Mouse (Mus musculus): ENCODE results near the gene Nubpl. TPM values are rescaled to one million over a fixed set of nuclear protein-coding genes. Genes with fewer than 3 reads are reported as not detected.

Gene Nubpl
- polyA plus RNA-seq, 1 experiment = 0.49 TPM

DNA sequence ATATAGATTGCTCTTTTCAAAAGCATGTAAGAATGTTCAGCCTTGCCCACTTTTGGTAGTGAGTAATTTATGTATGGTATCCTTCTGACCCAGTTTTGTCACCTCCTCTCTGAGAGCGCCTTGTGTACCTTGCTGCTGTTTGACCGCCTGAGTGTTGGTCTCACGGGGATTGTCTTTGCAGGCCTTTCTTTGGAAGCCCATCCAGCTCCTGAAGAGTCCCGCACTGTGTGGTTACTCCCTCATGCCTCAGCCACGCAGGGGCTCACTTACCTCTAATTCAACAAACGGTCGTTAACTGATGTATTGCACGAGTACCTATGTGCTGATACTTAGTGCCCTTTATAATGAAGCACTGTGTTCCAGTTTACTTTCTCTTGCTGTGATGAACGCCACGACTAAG lies 192.1 kb downstream of the Nubpl start:
- H3K27ac ChIP-seq (ENCODE audit: insufficient read depth, low read length) = no peak overlapping the region
- DNase-seq (ENCODE audit: low read depth in 1 of 2, low spot score in 2 of 2) = no peak
- no peak overlapping the region for H3K4me3 ChIP-seq (ENCODE audit: extremely low read depth, insufficient read depth, insufficient read length)
- no peaks in the 10 kb centered on the region for H3K4me1 ChIP-seq (ENCODE audit: control insufficient read depth, insufficient read depth, insufficient read length)
- WGBS = 91% methylated on average over 10 of the region's 10 CpGs
- no peaks in the 10 kb centered on the region for H3K36me3 ChIP-seq (ENCODE audit: control insufficient read depth, insufficient read depth, low read length)
- no peaks in the 10 kb centered on the region for H3K27me3 ChIP-seq (ENCODE audit: control insufficient read depth, insufficient read depth, low read length)
- TF ChIP-seq POLR2A (IDR thresholded peaks at IDR 0.05; ENCODE audit: low read depth, low read length) (no peak), CTCF (IDR thresholded peaks at IDR 0.05; ENCODE audit: extremely low read depth, insufficient read depth, insufficient read length, insufficient replicate concordance) (no peak)

DNA sequence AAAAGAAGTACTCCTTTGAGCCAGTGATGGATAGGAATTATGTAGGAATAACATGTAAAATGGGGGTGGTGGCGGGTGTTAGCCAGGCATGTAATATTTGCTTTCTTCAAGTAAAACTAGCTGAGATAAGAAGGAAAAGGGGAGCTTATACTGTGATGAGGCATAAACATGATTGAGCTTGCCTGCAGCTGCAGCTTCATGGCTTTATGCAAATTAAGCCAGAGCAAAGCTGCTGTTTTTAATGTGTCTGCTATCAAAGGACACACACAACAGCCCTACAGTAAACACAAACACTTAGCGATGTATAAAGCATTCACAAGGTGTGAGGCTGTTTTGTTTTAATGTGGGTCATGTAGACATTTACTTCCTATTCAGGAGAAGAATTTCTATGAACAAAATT lies 196.4 kb downstream of the Nubpl start:
- H3K4me3 ChIP-seq (ENCODE audit: extremely low read depth, insufficient read depth, insufficient read length) = no peak overlapping the region
- WGBS = 89% methylated on average over 2 of the region's 2 CpGs
- TF ChIP-seq CTCF (IDR thresholded peaks at IDR 0.05; ENCODE audit: extremely low read depth, insufficient read depth, insufficient read length, insufficient replicate concordance) = no peak
- TF ChIP-seq POLR2A (IDR thresholded peaks at IDR 0.05; ENCODE audit: low read depth, low read length) = no peak
- H3K36me3 ChIP-seq (ENCODE audit: control insufficient read depth, insufficient read depth, low read length) = no peaks in the 10 kb centered on the region
- H3K27me3 ChIP-seq (ENCODE audit: control insufficient read depth, insufficient read depth, low read length) = no peaks in the 10 kb centered on the region
- DNase-seq (ENCODE audit: low read depth in 1 of 2, low spot score in 2 of 2) = no peak
- H3K4me1 ChIP-seq (ENCODE audit: control insufficient read depth, insufficient read depth, insufficient read length) = no peaks in the 10 kb centered on the region
- no peak overlapping the region for H3K27ac ChIP-seq (ENCODE audit: insufficient read depth, low read length)

DNA sequence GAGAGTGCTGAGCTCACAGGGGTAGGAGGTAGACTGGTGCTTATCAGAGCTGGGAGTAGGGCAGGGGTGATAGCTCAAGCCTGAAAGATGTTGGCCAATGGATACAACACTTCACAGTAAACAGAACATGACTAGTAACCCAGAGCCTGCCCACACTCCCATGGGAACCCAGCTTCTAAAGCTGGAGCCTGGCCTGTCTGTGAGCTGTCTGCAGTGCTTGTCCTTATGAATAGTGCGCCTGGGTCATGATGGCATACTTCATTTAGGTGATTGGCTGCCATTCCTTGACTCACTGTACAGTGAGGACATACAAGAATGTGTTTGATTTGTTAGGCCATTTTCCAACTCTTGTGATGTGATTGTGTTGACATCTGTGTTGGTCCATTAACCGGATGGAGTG lies 200.5 kb downstream of the Nubpl start:
- Histone ChIP-seq H3K4me3 (ENCODE audit: extremely low read depth, insufficient read depth, insufficient read length) (no peak overlapping the region), H3K36me3 (ENCODE audit: control insufficient read depth, insufficient read depth, low read length) (no peaks in the 10 kb centered on the region), H3K4me1 (ENCODE audit: control insufficient read depth, insufficient read depth, insufficient read length) (no peaks in the 10 kb centered on the region), H3K27ac (ENCODE audit: insufficient read depth, low read length) (no peak overlapping the region), H3K27me3 (ENCODE audit: control insufficient read depth, insufficient read depth, low read length) (no peaks in the 10 kb centered on the region)
- TF ChIP-seq POLR2A (IDR thresholded peaks at IDR 0.05; ENCODE audit: low read depth, low read length) = no peak
- TF ChIP-seq CTCF (IDR thresholded peaks at IDR 0.05; ENCODE audit: extremely low read depth, insufficient read depth, insufficient read length, insufficient replicate concordance) = no peak
- WGBS = 91% methylated on average over 2 of the region's 2 CpGs
- DNase-seq (ENCODE audit: low read depth in 1 of 2, low spot score in 2 of 2) = no peak

DNA sequence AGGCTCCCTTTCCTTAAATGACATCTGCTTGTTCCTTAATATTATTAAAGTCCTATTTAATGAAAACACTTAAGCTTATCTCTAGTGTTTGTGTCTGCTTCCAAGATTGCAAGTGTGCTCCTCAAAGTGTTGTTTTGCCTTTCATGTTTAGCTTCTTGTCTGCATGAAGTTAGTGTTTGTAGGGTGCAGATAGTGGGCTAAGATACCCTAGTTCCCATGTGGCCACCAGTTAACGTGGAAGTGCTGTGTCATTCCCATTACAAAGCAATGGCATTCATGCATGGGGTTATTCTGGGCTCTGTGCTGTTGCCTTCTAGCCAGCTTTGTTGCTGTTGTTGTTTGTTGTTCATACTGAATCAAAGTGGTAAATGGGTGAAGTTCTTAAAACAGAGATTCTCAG lies 201.1 kb downstream of the Nubpl start:
- no peaks in the 10 kb centered on the region for H3K4me1 ChIP-seq (ENCODE audit: control insufficient read depth, insufficient read depth, insufficient read length)
- no peak for DNase-seq (ENCODE audit: low read depth in 1 of 2, low spot score in 2 of 2)

DNA sequence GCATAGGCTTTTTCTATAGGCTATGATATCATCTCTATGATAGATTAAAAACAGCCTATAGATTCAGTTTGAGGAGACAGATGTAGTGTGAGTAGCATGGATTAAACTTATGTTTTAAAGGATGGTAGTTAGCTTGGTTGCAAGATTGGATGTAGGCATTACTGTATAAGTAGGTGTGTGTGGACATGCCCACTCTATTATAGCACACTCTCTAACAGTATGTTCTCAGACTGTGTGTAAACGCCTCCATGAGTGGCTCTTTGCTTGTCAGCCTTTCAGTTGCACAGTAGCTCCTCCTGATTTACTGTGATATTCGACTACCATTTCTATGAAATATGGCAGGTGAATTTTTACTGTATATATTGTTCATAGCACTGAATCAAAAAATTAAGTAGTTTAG lies 205.4 kb downstream of the Nubpl start:
- H3K27me3 ChIP-seq (ENCODE audit: control insufficient read depth, insufficient read depth, low read length) = no peaks in the 10 kb centered on the region
- no peak for TF ChIP-seq CTCF (IDR thresholded peaks at IDR 0.05; ENCODE audit: extremely low read depth, insufficient read depth, insufficient read length, insufficient replicate concordance)
- no peak for TF ChIP-seq POLR2A (IDR thresholded peaks at IDR 0.05; ENCODE audit: low read depth, low read length)
- no peak for DNase-seq (ENCODE audit: low read depth in 1 of 2, low spot score in 2 of 2)
- WGBS = 89% methylated on average over 2 of the region's 2 CpGs
- H3K36me3 ChIP-seq (ENCODE audit: control insufficient read depth, insufficient read depth, low read length) = no peaks in the 10 kb centered on the region
- H3K4me3 ChIP-seq (ENCODE audit: extremely low read depth, insufficient read depth, insufficient read length) = no peak overlapping the region
- no peak overlapping the region for H3K27ac ChIP-seq (ENCODE audit: insufficient read depth, low read length)
- no peaks in the 10 kb centered on the region for H3K4me1 ChIP-seq (ENCODE audit: control insufficient read depth, insufficient read depth, insufficient read length)

More for the DNA sequence above, 201.1 kb downstream of the Nubpl start:
- Histone ChIP-seq H3K27ac (ENCODE audit: insufficient read depth, low read length) (no peak overlapping the region), H3K4me3 (ENCODE audit: extremely low read depth, insufficient read depth, insufficient read length) (no peak overlapping the region), H3K27me3 (ENCODE audit: control insufficient read depth, insufficient read depth, low read length) (no peaks in the 10 kb centered on the region), H3K36me3 (ENCODE audit: control insufficient read depth, insufficient read depth, low read length) (no peaks in the 10 kb centered on the region)
- WGBS = 48% methylated on average over 1 of the region's 1 CpGs
- TF ChIP-seq CTCF (IDR thresholded peaks at IDR 0.05; ENCODE audit: extremely low read depth, insufficient read depth, insufficient read length, insufficient replicate concordance) = no peak
- TF ChIP-seq POLR2A (IDR thresholded peaks at IDR 0.05; ENCODE audit: low read depth, low read length) = no peak

DNA sequence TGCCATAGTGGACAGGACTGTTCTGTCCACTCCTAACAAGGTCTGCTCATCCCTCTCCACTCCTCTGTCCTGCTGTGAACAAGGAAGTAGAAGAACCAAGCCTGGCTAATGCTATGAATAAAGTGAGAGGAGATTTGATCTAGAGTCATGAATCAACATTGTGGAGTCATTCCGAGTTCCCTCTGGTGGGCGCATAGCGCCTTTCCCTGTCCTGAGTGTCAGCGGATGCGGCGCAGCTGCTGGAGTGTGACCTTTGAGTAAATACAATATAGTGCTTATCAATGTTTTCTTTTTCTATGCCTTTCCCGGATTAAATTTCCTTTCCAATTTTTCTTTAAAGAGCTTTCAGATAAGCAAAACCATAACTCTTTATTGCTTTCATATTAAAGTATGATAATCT lies 208.8 kb downstream of the Nubpl start:
- 97% methylated on average over 7 of the region's 7 CpGs for WGBS
- Histone ChIP-seq H3K27ac (ENCODE audit: insufficient read depth, low read length) (no peak overlapping the region), H3K36me3 (ENCODE audit: control insufficient read depth, insufficient read depth, low read length) (no peaks in the 10 kb centered on the region), H3K4me3 (ENCODE audit: extremely low read depth, insufficient read depth, insufficient read length) (no peak overlapping the region), H3K4me1 (ENCODE audit: control insufficient read depth, insufficient read depth, insufficient read length) (no peaks in the 10 kb centered on the region), H3K27me3 (ENCODE audit: control insufficient read depth, insufficient read depth, low read length) (no peaks in the 10 kb centered on the region)
- no peak for DNase-seq (ENCODE audit: low read depth in 1 of 2, low spot score in 2 of 2)
- no peak for TF ChIP-seq CTCF (IDR thresholded peaks at IDR 0.05; ENCODE audit: extremely low read depth, insufficient read depth, insufficient read length, insufficient replicate concordance)
- TF ChIP-seq POLR2A (IDR thresholded peaks at IDR 0.05; ENCODE audit: low read depth, low read length) = no peak

DNA sequence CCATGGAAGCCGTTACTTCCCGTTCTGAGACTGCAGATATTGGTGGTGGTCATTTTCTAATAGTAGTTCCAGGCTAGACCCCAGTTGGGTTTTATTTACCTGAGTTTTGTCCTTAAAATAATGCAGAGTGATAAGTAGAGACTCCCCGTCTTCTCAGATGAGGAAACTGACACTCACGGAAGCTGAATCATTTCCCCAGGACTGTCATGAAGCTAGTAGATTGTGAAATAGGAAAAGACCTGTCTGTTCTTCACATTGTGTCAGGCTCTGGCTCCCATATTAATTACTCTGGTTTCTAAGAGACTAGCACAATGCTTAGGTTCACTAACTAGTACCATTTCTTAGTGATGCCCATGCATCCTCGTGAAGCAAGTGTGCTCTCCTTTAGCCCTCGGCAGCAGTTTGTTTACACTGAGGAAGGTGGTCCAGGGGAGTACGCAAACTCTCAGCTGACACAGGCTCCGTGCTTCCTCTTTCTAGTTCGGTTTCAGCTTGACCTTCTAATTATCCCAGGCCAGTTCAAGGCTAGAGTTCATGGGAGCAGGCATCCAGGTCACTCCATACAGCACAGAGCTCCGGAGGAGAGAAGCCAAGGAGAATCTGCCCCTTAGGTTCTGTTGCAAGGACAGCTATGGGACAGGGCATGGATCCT lies 209.9 kb downstream of the Nubpl start:
- no peak for DNase-seq (ENCODE audit: low read depth in 1 of 2, low spot score in 2 of 2)
- Histone ChIP-seq H3K27me3 (ENCODE audit: control insufficient read depth, insufficient read depth, low read length) (no peaks in the 10 kb centered on the region), H3K36me3 (ENCODE audit: control insufficient read depth, insufficient read depth, low read length) (no peaks in the 10 kb centered on the region), H3K27ac (ENCODE audit: insufficient read depth, low read length) (no peak overlapping the region), H3K4me1 (ENCODE audit: control insufficient read depth, insufficient read depth, insufficient read length) (no peaks in the 10 kb centered on the region), H3K4me3 (ENCODE audit: extremely low read depth, insufficient read depth, insufficient read length) (no peak overlapping the region)
- 80% methylated on average over 10 of the region's 10 CpGs for WGBS
- TF ChIP-seq POLR2A (IDR thresholded peaks at IDR 0.05; ENCODE audit: low read depth, low read length) (no peak), CTCF (IDR thresholded peaks at IDR 0.05; ENCODE audit: extremely low read depth, insufficient read depth, insufficient read length, insufficient replicate concordance) (no peak)
